ENCODE assay signal across 7 mouse cellular contexts in the genomic region with DNA sequence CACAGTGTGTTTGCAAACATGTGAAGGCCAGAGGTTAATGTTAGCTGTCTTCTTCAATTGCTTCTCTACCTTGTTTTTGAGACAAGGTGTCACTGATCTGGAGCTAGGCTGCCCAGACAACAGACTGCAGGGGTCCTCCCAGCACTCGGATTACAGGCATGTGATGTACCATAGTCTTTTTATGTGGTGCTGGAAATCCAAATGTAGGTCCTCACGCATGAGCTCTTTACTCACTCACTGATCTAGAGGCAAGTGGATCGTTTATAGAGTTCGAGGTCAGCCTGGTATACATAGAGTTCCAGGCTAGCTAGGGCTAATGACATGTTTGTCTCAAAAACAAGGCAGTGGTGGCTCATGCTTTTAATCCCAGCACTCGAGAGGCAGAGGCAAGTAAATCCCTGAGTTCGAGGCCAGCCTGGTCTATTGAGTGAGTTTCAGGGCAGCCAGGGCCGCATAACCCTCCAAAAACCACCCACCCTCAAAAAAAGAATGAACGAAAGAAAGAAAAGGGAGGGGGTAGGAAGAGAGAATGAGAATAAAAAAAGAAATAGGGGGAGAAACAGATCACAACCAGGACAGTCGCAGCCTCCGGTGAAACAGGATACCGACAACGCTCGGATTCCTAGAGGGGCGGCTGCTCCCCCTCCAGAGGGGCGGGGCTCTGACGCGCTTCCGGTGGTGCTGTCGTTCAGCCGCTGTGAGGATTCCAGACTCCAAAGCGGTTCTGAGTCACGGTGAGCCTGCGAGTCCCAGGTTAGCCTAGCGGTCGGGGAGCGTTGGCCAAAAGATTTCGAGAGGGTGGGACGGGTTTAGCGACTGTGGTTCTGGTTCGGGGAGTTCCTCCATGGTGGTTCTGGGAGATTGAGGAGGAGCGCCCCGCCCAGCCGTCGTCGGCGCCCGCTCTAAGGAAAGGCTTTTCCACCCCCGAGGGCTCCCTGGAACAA. TPM values are rescaled to one million over a fixed set of nuclear protein-coding genes. Genes with fewer than 3 reads are reported as not detected.
DNase-seq lines count a peak whose midpoint lies in the region; ATAC-seq lines count a peak whose summit lies in the region.

A gene (plus strand): TSS at position 649 of the 944 bp plus-strand sequence.

- H3K4me3 ChIP-seq in embryonic facial prominence, embryonic 11.5 days (ENCODE audit: low read depth, low read length): peak within 1 kb of the TSS; percentile 69
- peak within 1 kb of the TSS; percentile 75 for H3K4me3 ChIP-seq in limb, embryonic 10.5 days
- peak within 1 kb of the TSS; percentile 58 for H3K4me3 ChIP-seq in midbrain, embryonic 13.5 days (replicated peaks)

- peak; percentile 96 for DNase-seq in adrenal gland, postnatal 14 days
- DNase-seq in embryonic facial prominence, embryonic 11.5 days (ENCODE audit: low spot score): peak; percentile 95
- DNase-seq in kidney, adult 11 months: peak; percentile 84
- DNase-seq in limb, embryonic 10.5 days (ENCODE audit: low spot score): peak; percentile 93
- DNase-seq in spleen, adult 12 weeks (ENCODE audit: low spot score): peak; percentile 82

- H3K27ac ChIP-seq in embryonic facial prominence, embryonic 11.5 days (replicated peaks; ENCODE audit: low read depth, low read length): peak within 1 kb of the TSS; percentile 86
- peak within 1 kb of the TSS; percentile 94 for H3K27ac ChIP-seq in limb, embryonic 10.5 days
- H3K27ac ChIP-seq in midbrain, embryonic 13.5 days: peak within 1 kb of the TSS; percentile 93

- H3K4me1 ChIP-seq in embryonic facial prominence, embryonic 11.5 days (ENCODE audit: control insufficient read depth, insufficient read depth, low read length): no peaks in the 10 kb centered on the region
- peaks cover 12% of the 10 kb centered on the region for H3K4me1 ChIP-seq in limb, embryonic 10.5 days
- H3K4me1 ChIP-seq in midbrain, embryonic 13.5 days (replicated peaks): peaks cover 22% of the 10 kb centered on the region

- peak within 1 kb of the TSS; percentile 81 for H3K9ac ChIP-seq in embryonic facial prominence, embryonic 11.5 days (replicated peaks; ENCODE audit: low read length)
- peak within 1 kb of the TSS; percentile 75 for H3K9ac ChIP-seq in midbrain, embryonic 13.5 days (replicated peaks)

- H3K9me3 ChIP-seq in embryonic facial prominence, embryonic 11.5 days (replicated peaks; ENCODE audit: control insufficient read depth, low read length): no peaks in the 10 kb centered on the region
- no peaks in the 10 kb centered on the region for H3K9me3 ChIP-seq in limb, embryonic 10.5 days (replicated peaks)
- H3K9me3 ChIP-seq in midbrain, embryonic 13.5 days: no peaks in the 10 kb centered on the region

- peak; percentile 95 for ATAC-seq in embryonic facial prominence, embryonic 11.5 days (replicated peaks; ENCODE audit: insufficient number of reproducible peaks, low FRiP score, low TSS enrichment, low read depth)
- peak; percentile 99 for ATAC-seq in granulocyte monocyte progenitor cell, adult 5-6 weeks (replicated peaks; ENCODE audit: poor library complexity, severe bottlenecking)
- peak; percentile 98 for ATAC-seq in midbrain, embryonic 13.5 days

- H3K36me3 ChIP-seq in embryonic facial prominence, embryonic 11.5 days (replicated peaks; ENCODE audit: control insufficient read depth, insufficient read depth, low read depth, low read length): no peaks in the 10 kb centered on the region
- peaks cover 27% of the 10 kb centered on the region for H3K36me3 ChIP-seq in limb, embryonic 10.5 days
- peaks cover 17% of the 10 kb centered on the region for H3K36me3 ChIP-seq in midbrain, embryonic 13.5 days

- H3K4me2 ChIP-seq in embryonic facial prominence, embryonic 11.5 days (ENCODE audit: low read depth, low read length): peak within 1 kb of the TSS; percentile 59
- peak within 1 kb of the TSS; percentile 69 for H3K4me2 ChIP-seq in midbrain, embryonic 13.5 days (replicated peaks)

- WGBS in embryonic facial prominence, embryonic 11.5 days: 8% methylated on average over 38 of the region's 38 CpGs
- 7% methylated on average over 38 of the region's 38 CpGs for WGBS in limb, embryonic 10.5 days
- WGBS in midbrain, embryonic 13.5 days: 7% methylated on average over 38 of the region's 38 CpGs

- H3K27me3 ChIP-seq in embryonic facial prominence, embryonic 11.5 days (ENCODE audit: control insufficient read depth, insufficient read depth, low read length): no peaks in the 10 kb centered on the region
- H3K27me3 ChIP-seq in limb, embryonic 10.5 days (ENCODE audit: low read depth, poor library complexity, severe bottlenecking): no peaks in the 10 kb centered on the region
- H3K27me3 ChIP-seq in midbrain, embryonic 13.5 days: no peaks in the 10 kb centered on the region

RNA-seq across cellular contexts. Expression of the gene that starts here (rescaled TPM):
- total RNA-seq in adrenal gland, postnatal 14 days (2021): 16.7 and 17.2 TPM in 2 replicates
- 97.3 and 110 TPM in 2 replicates for polyA plus RNA-seq in embryonic facial prominence, embryonic 11.5 days (2014; fragmentation: Nextera tagmentation; extraction: Ambion mirVana)
- 10.9 and 16.6 TPM in 2 replicates for total RNA-seq in granulocyte monocyte progenitor cell, adult 5-6 weeks (2014; fragmentation: Nextera tagmentation)
- total RNA-seq in granulocyte monocyte progenitor cell, adult 5-6 weeks (2017): 10.9 and 14.8 TPM in 2 replicates
- 87.1 and 97.2 TPM in 2 replicates for polyA plus RNA-seq in limb, embryonic 10.5 days (2016; fragmentation: Nextera tagmentation; extraction: Ambion mirVana)
- 128 TPM in 2 replicates for polyA plus RNA-seq in midbrain, embryonic 13.5 days (2015; fragmentation: Nextera tagmentation; extraction: Ambion mirVana)

Comparison
In these comparisons a context has a peak if more than half of its experiments do, and no peak if none do; other contexts are left out.
1. Peak in every context shown above with its lines: DNase-seq, ATAC-seq, H3K4me3 ChIP-seq and H3K27ac ChIP-seq.